Mouse (Mus musculus) E14TG2a.4 (cell line): ENCODE results near the gene Rtp3.

ENCODE experiments used
- CTCF ChIP-seq: conservative IDR thresholded peaks from 2 replicates; pipeline ENCODE4 v1.5.1; 2014; ENCODE audit warnings: low read length
- NANOG ChIP-seq: IDR thresholded peaks from 2 replicates; pipeline ENCODE4 v1.6.1; 2014; ENCODE audit warnings: borderline replicate concordance, low read length, mixed read lengths
- POU5F1 ChIP-seq: IDR thresholded peaks from 2 replicates; pipeline ENCODE4 v1.6.1; 2014; ENCODE audit warnings: low read length, borderline replicate concordance

DNA sequence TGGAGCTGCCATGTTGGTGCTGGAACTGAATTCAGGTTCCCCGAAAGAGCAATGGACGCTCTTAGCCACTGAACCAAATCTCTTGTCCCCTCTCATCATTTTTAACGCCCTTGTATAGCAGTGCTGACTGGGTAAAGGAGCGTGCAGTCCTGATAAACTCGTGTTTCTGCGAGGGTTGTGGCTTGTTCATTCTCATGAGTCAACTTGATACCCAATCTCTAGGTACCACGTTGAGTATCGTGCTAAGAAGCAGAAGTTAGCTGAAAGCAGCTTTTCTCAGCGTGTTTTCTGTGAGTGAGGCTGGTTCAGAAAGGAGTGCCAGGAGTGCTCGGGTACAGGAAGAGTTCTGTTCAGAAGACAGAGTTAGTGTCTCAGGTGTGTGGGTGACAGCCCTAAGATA is 36.4 kb upstream of the Rtp3 start:
- TF ChIP-seq CTCF (no peak), NANOG (no peak), POU5F1 (no peak)
